Mouse (Mus musculus) neural tube, embryonic 11.5 days (tissue): ENCODE data around the gene Papss2. TPM values are rescaled to one million over a fixed set of nuclear protein-coding genes. Genes with fewer than 3 reads are reported as not detected.
"Not testable (repeated sequence)": the region's sequence is repeated elsewhere in the genome, so short reads cannot be mapped to it uniquely, and the experiment has no call there.

ENCODE experiments used
- ATAC-seq: fragments of 200-750 bp; cut with Nextera tagmentation; 2 replicates; pipeline ENCODE4 v1.8.0; 2017; ENCODE audit warnings: moderate number of reproducible peaks, mild to moderate bottlenecking, moderate TSS enrichment, moderate library complexity; ENCODE audit not compliant: insufficient read depth, low FRiP score, low TSS enrichment
- DNase-seq: peaks from one replicate; pipeline ENCODE4 v3.0.0-alpha.2; 2015; ENCODE audit warnings: low spot score
- H3K27ac ChIP-seq: fragments of 300-500 bp; sonication (generic); 2 replicates; pipeline ENCODE4 v1.5.1; 2014; ENCODE audit warnings: low read depth, mild to moderate bottlenecking, low read length
- H3K27me3 ChIP-seq: fragments of 300-500 bp; sonication (generic); 2 replicates; pipeline ENCODE4 v1.6.1; 2014; ENCODE audit warnings: mild to moderate bottlenecking, low read length, mixed read lengths; ENCODE audit not compliant: control insufficient read depth, insufficient read depth
- H3K36me3 ChIP-seq: fragments of 300-500 bp; sonication (generic); 2 replicates; pipeline ENCODE4 v1.6.1; 2014; ENCODE audit warnings: mild to moderate bottlenecking, low read length, moderate library complexity, mixed read lengths; ENCODE audit not compliant: control insufficient read depth, insufficient read depth
- H3K4me1 ChIP-seq: fragments of 300-500 bp; sonication (generic); 2 replicates; pipeline ENCODE4 v1.6.1; 2014; ENCODE audit warnings: low read length, mixed read lengths; ENCODE audit not compliant: control insufficient read depth, insufficient read depth
- H3K4me2 ChIP-seq: fragments of 300-500 bp; sonication (generic); 2 replicates; pipeline ENCODE4 v1.6.1; 2014; ENCODE audit warnings: low read depth, mild to moderate bottlenecking, moderate library complexity
- H3K4me3 ChIP-seq: fragments of 300-500 bp; sonication (generic); 2 replicates; pipeline ENCODE4 v1.5.1; 2014; ENCODE audit warnings: low read depth, low read length
- H3K9ac ChIP-seq: fragments of 300-500 bp; sonication (generic); 2 replicates; pipeline ENCODE4 v1.6.1; 2014; ENCODE audit warnings: mild to moderate bottlenecking, low read length
- H3K9me3 ChIP-seq: fragments of 300-500 bp; sonication (generic); 2 replicates; pipeline ENCODE4 v1.6.1; 2016; ENCODE audit warnings: low read length; ENCODE audit not compliant: control insufficient read depth
- WGBS: fragments of 180-500 bp; shearing (Covaris S2); extraction: QIAGEN DNeasy Blood & Tissue Kit; methylation state at CpG from one replicate; pipeline ENCODE4 v1.1.7; 2014; 5-methylcytosine and 5-hydroxymethylcytosine counted together
- polyA plus RNA-seq: library from polyadenylated mRNA; unstranded; fragments of >200 nt; fragmentation: Nextera tagmentation; extraction: Ambion mirVana; gene quantifications from 2 replicates; pipeline ENCODE4 v1.2.1, GENCODE M21; 2014

Gene Papss2
- polyA plus RNA-seq, 1 experiment from 2014 or later: 1.6 TPM

DNA sequence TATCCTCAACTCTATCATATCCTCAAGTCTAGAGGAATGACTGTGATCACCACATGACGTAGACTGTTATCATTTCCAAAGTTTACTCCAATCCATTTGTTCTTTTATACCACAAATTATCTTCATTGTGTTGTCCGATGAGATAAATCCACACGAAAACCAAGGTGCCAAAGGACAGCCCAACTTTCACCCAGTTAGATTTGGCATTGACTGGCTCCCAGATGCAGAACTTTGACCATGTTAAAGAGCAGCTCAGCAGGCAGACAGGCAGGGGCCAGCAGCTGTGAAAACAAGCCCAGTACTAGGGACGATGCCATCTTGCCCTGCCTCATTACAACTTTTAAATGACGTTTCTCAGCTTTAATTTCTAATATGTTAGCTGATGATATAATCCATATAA is 63.8 kb downstream of the Papss2 start:
- no peak overlapping the region for H3K4me3 ChIP-seq
- H3K4me2 ChIP-seq: no peak overlapping the region
- no peaks in the 10 kb centered on the region for H3K36me3 ChIP-seq
- no peaks in the 10 kb centered on the region for H3K4me1 ChIP-seq
- DNase-seq (no peak), ATAC-seq (no peak)
- no peaks in the 10 kb centered on the region for H3K9me3 ChIP-seq
- WGBS: 72% methylated on average over 5 of the region's 5 CpGs
- H3K27me3 ChIP-seq: no peaks in the 10 kb centered on the region
- no peak overlapping the region for H3K27ac ChIP-seq
- H3K9ac ChIP-seq: no peak overlapping the region

DNA sequence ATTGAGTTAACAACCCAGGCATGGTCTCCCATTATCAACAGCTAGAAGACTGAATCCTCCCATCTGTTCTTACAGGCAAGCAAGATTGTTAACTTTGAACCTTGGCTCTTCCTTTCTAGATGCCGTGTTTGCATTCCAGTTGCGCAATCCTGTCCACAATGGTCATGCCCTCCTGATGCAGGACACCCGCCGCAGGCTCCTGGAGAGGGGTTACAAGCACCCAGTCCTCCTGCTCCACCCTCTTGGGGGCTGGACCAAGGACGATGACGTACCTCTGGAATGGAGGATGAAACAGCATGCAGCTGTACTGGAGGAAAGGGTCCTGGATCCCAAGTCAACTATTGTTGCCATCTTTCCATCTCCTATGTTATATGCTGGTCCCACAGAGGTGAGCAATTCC is 67.3 kb downstream of the Papss2 start:
- Histone ChIP-seq H3K27me3 (no peaks in the 10 kb centered on the region), H3K4me3 (no peak overlapping the region), H3K36me3 (no peaks in the 10 kb centered on the region), H3K4me2 (no peak overlapping the region), H3K9me3 (no peaks in the 10 kb centered on the region), H3K4me1 (no peaks in the 10 kb centered on the region), H3K27ac (no peak overlapping the region), H3K9ac (no peak overlapping the region)
- 90% methylated on average over 6 of the region's 6 CpGs for WGBS
- ATAC-seq (no peak), DNase-seq (no peak)

DNA sequence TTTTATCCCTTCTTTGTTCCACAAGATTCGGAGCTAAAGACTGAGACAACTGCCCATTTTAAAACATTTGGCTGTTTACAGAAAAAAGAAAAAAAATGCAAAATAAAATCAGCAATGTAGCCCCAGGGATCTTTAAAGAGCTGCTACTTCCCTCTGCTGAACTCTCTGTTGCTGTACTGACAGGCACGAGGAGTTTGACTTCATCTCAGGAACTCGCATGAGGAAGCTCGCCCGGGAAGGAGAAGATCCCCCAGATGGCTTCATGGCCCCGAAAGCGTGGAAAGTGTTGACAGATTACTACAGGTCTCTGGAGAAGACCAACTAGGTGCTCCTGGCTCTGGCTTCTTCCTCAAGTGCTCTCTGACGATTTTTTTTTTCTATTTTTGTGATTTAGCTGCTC is 69.7 kb downstream of the Papss2 start:
- no peaks in the 10 kb centered on the region for H3K9me3 ChIP-seq
- H3K4me1 ChIP-seq: no peaks in the 10 kb centered on the region
- WGBS: 92% methylated on average over 8 of the region's 8 CpGs
- H3K4me2 ChIP-seq: no peak overlapping the region
- H3K4me3 ChIP-seq: no peak overlapping the region
- H3K27me3 ChIP-seq: no peaks in the 10 kb centered on the region
- no peak overlapping the region for H3K27ac ChIP-seq
- DNase-seq: no peak
- H3K36me3 ChIP-seq: no peaks in the 10 kb centered on the region
- no peak overlapping the region for H3K9ac ChIP-seq
- no peak for ATAC-seq

DNA sequence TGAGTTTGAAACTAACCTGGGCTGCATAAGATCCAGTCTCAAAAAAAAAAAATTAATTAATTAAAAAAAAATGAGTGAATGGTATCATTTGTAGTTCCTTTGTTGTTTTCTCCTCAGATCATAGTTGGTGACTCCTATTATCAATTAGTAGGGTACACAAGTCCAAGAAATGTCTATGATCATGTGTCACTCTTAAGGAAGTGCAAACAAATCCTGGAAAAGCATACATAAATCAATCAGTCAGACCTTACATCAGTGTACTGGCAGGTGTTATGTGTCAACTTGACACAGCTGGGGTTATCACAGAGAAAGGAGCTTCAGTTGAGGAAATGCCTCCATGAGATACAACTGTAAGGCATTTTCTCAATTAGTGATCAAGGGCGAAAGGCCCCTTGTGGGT is 72.2 kb downstream of the Papss2 start:
- DNase-seq, H3K27ac ChIP-seq, H3K9me3 ChIP-seq, H3K27me3 ChIP-seq, H3K4me3 ChIP-seq, H3K4me1 ChIP-seq, H3K4me2 ChIP-seq, H3K36me3 ChIP-seq, H3K9ac ChIP-seq, ATAC-seq: not testable (repeated sequence)
- 93% methylated on average over 1 of the region's 1 CpGs for WGBS

DNA sequence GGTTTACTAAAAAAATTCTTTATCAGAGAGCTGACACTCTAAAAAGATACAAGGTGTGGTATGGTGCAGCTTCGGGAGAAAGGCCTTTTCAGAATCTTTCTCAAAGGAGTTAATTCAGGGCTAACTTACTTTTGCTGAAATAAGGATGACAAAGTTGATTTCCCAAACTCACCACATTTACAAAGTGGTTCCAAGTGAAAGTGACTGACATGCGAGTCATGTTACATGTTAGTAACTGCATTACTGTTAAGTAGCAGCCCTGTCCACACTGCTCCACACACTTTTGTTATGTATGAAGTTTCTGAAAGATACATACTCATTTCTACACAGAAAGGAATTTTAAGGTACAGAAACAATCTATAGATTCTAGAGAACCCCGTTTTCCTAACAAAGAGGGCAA is 80.2 kb downstream of the Papss2 start:
- no peak overlapping the region for H3K27ac ChIP-seq
- no peak overlapping the region for H3K4me2 ChIP-seq
- no peaks in the 10 kb centered on the region for H3K9me3 ChIP-seq
- no peaks in the 10 kb centered on the region; the same call in 1 of the 2 replicates for H3K36me3 ChIP-seq
- no peaks in the 10 kb centered on the region for H3K4me1 ChIP-seq
- H3K27me3 ChIP-seq: no peaks in the 10 kb centered on the region
- H3K4me3 ChIP-seq: no peak overlapping the region
- no peak overlapping the region for H3K9ac ChIP-seq
- ATAC-seq (no peak), DNase-seq (no peak)
- 94% methylated on average over 3 of the region's 3 CpGs for WGBS

DNA sequence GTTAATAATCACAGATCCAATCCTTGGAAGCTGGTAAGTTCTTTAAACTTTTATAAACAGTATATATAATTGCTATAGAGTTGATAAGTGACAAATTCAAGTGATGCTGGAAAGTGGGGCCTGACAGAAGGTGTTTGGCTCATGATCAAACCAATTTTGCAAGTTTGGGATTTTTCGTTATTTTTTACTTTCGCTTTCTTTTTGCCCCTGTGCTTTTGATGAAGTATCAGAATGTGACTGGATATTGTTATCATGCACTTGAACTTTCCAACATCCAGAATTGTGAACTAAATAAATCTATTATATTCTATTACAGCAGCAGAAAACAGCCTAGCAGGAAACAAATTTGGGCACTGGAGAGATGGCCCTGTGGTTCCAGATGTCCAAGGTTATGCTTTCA is 85.3 kb downstream of the Papss2 start:
- Histone ChIP-seq H3K4me1 (no peaks in the 10 kb centered on the region), H3K9me3 (no peaks in the 10 kb centered on the region), H3K27ac (no peak overlapping the region), H3K4me3 (no peak overlapping the region), H3K36me3 (no peaks in the 10 kb centered on the region; the same call in 1 of the 2 replicates), H3K27me3 (no peaks in the 10 kb centered on the region), H3K4me2 (no peak overlapping the region), H3K9ac (no peak overlapping the region)
- 95% methylated on average over 2 of the region's 2 CpGs for WGBS
- DNase-seq (no peak), ATAC-seq (no peak)

DNA sequence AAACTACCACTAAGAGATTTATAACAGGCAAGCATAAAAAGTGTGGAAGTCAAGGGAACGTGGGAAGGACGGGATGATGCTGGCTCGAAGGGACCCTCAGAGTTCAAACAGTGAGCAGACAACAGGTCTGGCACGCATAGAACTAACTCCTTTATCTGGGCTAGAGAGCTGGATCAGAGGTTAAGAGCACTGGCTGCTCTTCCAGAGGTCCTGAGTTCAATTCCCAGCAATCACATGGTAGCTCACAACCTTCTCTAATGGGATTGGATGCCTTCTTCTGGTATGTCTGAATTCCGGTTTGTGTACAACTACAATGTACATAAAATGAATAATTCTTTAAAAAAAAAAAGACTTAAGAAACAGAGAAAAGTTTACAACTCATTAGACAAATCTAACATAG is 87.5 kb downstream of the Papss2 start:
- no peaks in the 10 kb centered on the region for H3K27me3 ChIP-seq
- ATAC-seq: no peak
- WGBS: 89% methylated on average over 5 of the region's 5 CpGs
- no peak overlapping the region for H3K9ac ChIP-seq
- H3K4me1 ChIP-seq: no peaks in the 10 kb centered on the region
- H3K36me3 ChIP-seq: no peaks in the 10 kb centered on the region; the same call in 1 of the 2 replicates
- no peak overlapping the region for H3K27ac ChIP-seq
- H3K4me3 ChIP-seq: no peak overlapping the region
- no peaks in the 10 kb centered on the region for H3K9me3 ChIP-seq
- H3K4me2 ChIP-seq: no peak overlapping the region
- no peak for DNase-seq

- no peaks in the 10 kb centered on the region for H3K9me3 ChIP-seq
- no peak overlapping the region for H3K4me2 ChIP-seq
- no peaks in the 10 kb centered on the region; the same call in 1 of the 2 replicates for H3K36me3 ChIP-seq
- H3K27me3 ChIP-seq: no peaks in the 10 kb centered on the region
- H3K9ac ChIP-seq: no peak overlapping the region
- no peaks in the 10 kb centered on the region for H3K4me1 ChIP-seq
- 90% methylated on average over 5 of the region's 5 CpGs for WGBS
- no peak overlapping the region for H3K4me3 ChIP-seq
- no peak for DNase-seq
- H3K27ac ChIP-seq: no peak overlapping the region
- ATAC-seq: no peak
Observed at GRCm38 (mm10) chr19:32687721-32688120, 92.1 kb downstream of the Papss2 start.

DNA sequence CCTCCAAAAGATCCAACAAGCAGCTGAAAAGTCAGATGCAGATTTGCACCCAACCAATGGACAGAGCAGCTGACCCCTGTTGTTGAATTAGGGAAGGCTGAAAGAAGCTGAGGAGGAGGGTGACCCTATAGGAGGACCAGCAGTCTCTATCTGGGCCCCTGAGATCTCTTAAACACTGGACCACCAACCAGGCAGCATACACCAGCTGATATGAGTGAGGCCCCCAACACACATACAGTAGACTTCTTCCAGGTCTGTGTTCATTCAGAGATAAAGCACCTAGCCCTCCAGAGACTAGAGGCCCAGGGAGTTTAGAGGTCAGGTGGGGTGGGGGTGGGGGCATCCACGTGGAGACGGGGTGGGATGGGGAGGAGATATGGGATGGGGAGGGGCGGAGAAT is 92.6 kb downstream of the Papss2 start:
- H3K27me3 ChIP-seq, DNase-seq, H3K9me3 ChIP-seq, H3K36me3 ChIP-seq, H3K4me1 ChIP-seq, H3K27ac ChIP-seq, H3K4me3 ChIP-seq, H3K4me2 ChIP-seq, ATAC-seq, H3K9ac ChIP-seq: not testable (repeated sequence)
- 87% methylated on average over 3 of the region's 3 CpGs for WGBS
